Mouse (Mus musculus) gastrocnemius, adult 2 months (tissue): ENCODE measurements around the gene Dnajc25. TPM values are rescaled to one million over a fixed set of nuclear protein-coding genes. Genes with fewer than 3 reads are reported as not detected.

Experiments
- DNase-seq: peaks from one replicate; pipeline ENCODE4 v3.0.0; 2022
- H3K27ac ChIP-seq: fragments of 200-600 bp; 2 replicates; pipeline ENCODE4 v1.8.1; 2022; ENCODE audit warnings: mild to moderate bottlenecking
- H3K4me3 ChIP-seq: fragments of 200-600 bp; 2 replicates; pipeline ENCODE4 v1.8.1; 2022; ENCODE audit warnings: mild to moderate bottlenecking, moderate library complexity
- CTCF ChIP-seq: fragments of 200-600 bp; IDR thresholded peaks from 2 replicates; pipeline ENCODE4 v1.8.1; 2022; ENCODE audit warnings: antibody characterized with exemption, mild to moderate bottlenecking, moderate library complexity
- intact Hi-C: fragments of 180-260 bp; cut with DNase I; formaldehyde crosslinking; loops from one replicate; pipeline ENCODE4 v1.15.1; 2025
- long read RNA-seq, 2 experiments: library from polyadenylated mRNA; stranded (forward); transcript quantifications; one replicate each; pipeline ENCODE4 v2.0.0; 2021
- total RNA-seq, 2 experiments: library from RNA; stranded (reverse); gene quantifications; 2 replicates each; pipeline ENCODE4 v1.2.3; 2021

The Dnajc25 gene
- total RNA-seq: 10 to 100 TPM; 10.8 to 12.4 TPM
- long read RNA-seq, experiment 1, full-length matches to known transcripts: 5 of 5 reads
- long read RNA-seq, experiment 1, partial matches to known transcripts: 0 of 5 reads
- long read RNA-seq, experiment 1, other reads (novel, unspliced or antisense): 0 of 5 reads
- long read RNA-seq, experiment 2, full-length matches to known transcripts: 6 of 7 reads
- long read RNA-seq, experiment 2, partial matches to known transcripts: 1 of 7 reads
- long read RNA-seq, experiment 2, other reads (novel, unspliced or antisense): 0 of 7 reads

- no peak for DNase-seq
- intact Hi-C loops: no loop called here
- Histone ChIP-seq H3K4me3 (no peak within 1 kb of the TSS), H3K27ac (no peak within 1 kb of the TSS)
- no peak for TF ChIP-seq CTCF
These were observed at the start of gene Dnajc25 for GRCm38 (mm10) chr4:58994762-58995161. TSS of gene Dnajc25 (plus strand) at chr4:58995062.

GRCm38 (mm10) chr4:58948391-58948790 lies 46.5 kb upstream of the Dnajc25 start:
- TF ChIP-seq CTCF: no peak
- intact Hi-C loops: no loop called here
- H3K4me3 ChIP-seq: no peak overlapping the region
- no peak for DNase-seq
- H3K27ac ChIP-seq: no peak overlapping the region

DNA sequence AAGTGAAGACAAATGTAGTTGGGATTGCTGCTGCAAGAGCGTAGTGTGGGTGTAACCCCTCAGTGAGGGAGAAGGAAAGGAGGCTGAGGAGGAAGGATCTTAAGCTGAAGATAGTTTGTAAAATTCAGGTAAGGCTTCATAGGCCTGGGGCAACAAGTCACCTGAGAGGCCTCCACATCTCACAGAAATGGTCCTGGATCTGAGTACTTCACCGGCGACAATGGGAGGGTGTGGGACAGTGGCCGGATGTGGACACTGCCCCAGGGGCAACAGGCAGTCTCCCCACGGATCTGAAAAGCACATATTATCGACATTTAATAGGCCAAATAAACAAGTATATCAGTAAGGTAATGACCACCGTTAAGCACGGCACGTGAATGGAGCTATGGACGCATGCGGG lies 42.2 kb upstream of the Dnajc25 start:
- no peak for DNase-seq
- intact Hi-C loops: no loop called here
- Histone ChIP-seq H3K27ac (no peak overlapping the region), H3K4me3 (no peak overlapping the region)
- no peak for TF ChIP-seq CTCF

DNA sequence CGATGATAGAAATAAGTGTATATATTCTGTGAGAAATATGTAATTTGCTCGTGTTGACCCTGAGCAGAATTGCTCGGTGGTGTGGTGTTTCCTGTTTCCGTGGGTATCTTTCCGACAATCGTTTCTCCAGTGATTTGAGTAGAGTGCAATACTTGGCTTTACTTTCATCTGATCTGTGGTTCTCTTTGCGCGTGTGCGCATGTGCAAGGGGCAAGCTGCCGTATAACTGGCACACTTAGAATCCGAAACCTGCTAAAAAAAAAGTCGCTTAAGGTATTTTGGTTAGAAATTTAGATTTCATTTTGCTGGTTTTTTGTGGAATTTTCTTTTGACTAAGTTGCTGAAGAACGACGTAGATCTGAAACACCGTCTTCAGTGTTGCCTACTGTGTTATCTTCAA lies 33.1 kb upstream of the Dnajc25 start:
- H3K4me3 ChIP-seq: no peak overlapping the region
- no peak for TF ChIP-seq CTCF
- H3K27ac ChIP-seq: no peak overlapping the region
- DNase-seq: no peak
- intact Hi-C loops: no loop called here

GRCm38 (mm10) chr4:58963271-58963670 lies 31.6 kb upstream of the Dnajc25 start:
- intact Hi-C loops: no loop called here
- Histone ChIP-seq H3K4me3 (no peak overlapping the region), H3K27ac (no peak overlapping the region)
- no peak for TF ChIP-seq CTCF
- DNase-seq: no peak

DNA sequence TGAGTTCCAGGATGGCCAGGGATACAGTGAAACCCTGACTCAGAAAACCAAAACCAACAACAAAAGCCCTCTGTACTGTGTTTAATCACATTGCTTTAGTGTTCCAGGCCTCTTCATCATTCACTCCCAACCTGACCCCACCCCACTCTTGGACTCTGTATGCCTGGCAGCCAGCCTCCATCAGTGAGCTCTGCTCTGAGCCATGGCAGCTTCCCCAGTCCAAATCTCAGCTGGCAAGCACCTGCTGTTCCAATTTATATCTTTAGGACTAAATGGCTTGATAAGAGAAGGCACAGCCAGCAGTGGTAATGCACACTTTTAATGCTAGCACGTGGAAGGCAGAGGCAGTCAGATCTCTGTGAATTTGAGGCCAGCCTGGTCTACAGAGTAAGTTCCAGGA lies 29.7 kb upstream of the Dnajc25 start:
- H3K4me3 ChIP-seq: no peak overlapping the region
- no peak for DNase-seq
- TF ChIP-seq CTCF: no peak
- H3K27ac ChIP-seq: no peak overlapping the region
- intact Hi-C loops: no loop called here

DNA sequence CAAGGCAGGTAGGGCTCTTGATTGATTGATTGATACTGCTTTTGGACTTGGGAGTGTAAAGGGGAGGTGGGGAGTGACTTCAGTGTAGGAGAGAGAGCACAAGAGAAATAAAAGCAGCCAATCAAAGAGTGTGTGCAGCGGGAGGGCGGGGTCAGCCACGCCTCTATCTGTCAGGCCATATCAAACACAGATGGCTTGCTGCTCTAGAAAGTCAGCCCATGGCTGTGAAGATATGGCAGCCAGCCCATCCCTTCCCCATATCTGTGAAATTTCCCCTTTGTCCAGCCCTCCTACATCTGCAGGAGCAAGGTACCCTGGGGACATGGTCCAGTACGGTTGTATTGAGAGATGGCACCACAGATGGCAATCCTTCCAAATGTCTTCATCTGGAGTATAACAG lies 24.2 kb upstream of the Dnajc25 start:
- intact Hi-C loops: no loop called here
- DNase-seq: no peak
- no peak for TF ChIP-seq CTCF
- Histone ChIP-seq H3K27ac (no peak overlapping the region), H3K4me3 (no peak overlapping the region)

- Histone ChIP-seq H3K27ac (no peak overlapping the region), H3K4me3 (no peak overlapping the region)
- DNase-seq: no peak
- intact Hi-C loops: no loop called here
- no peak for TF ChIP-seq CTCF
These were observed 19.2 kb upstream of the Dnajc25 start for GRCm38 (mm10) chr4:58975711-58976110.

GRCm38 (mm10) chr4:58981421-58981820 lies 13.4 kb upstream of the Dnajc25 start:
- H3K4me3 ChIP-seq: no peak overlapping the region
- H3K27ac ChIP-seq: no peak overlapping the region
- DNase-seq: no peak
- intact Hi-C loops: no loop called here
- TF ChIP-seq CTCF: no peak

GRCm38 (mm10) chr4:58982806-58983205 lies 12.1 kb upstream of the Dnajc25 start:
- H3K27ac ChIP-seq: no peak overlapping the region
- no peak overlapping the region for H3K4me3 ChIP-seq
- no peak for TF ChIP-seq CTCF
- no peak for DNase-seq
- intact Hi-C loops: no loop called here

DNA sequence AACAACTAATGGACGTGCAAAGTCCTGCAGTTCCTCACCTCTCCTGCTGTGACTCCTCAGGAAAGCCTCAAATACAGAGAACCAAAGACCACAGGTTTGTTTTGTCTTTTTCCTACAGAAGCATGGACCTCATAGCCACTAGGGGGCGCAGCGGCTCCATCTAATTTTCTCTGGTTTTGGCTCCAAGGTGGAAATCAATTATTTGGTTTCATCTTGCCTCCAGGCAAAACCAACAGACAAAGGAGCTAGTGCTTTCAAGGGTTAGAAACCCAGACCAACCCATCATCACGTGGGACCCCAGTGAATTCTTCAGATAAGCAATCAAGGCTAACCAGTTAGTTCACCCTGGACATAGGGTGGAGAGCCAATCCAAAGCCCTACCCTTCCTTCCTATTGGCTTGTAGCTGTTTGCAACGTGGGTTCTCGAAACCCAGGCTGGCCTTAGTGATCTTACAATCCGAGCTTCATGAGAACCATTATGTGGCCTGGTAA lies 9.7 kb upstream of the Dnajc25 start:
- Histone ChIP-seq H3K27ac (no peak overlapping the region), H3K4me3 (peak overlapping the region; percentile 31; the same call in 1 of the 2 replicates)
- intact Hi-C loops: loop anchor here (1.0 to 5.0 kb wide), 2 partner anchors 50 to 73 kb away; partner anchors contain the start of genes Ecpas and Gng10
- peak; percentile 94 for TF ChIP-seq CTCF
- peak; percentile 75 for DNase-seq

GRCm38 (mm10) chr4:58986540-58987190 lies 8.2 kb upstream of the Dnajc25 start, which contains the start of gene Ptgr1:
TSS of gene Ptgr1 (minus strand) at chr4:58987119.
- H3K27ac ChIP-seq: peak within 1 kb of the TSS; percentile 72
- no peak for TF ChIP-seq CTCF
- peak; percentile 89 for DNase-seq
- H3K4me3 ChIP-seq: peak within 1 kb of the TSS; percentile 86
- intact Hi-C loops: loop anchor here (1.0 to 5.0 kb wide), 2 partner anchors 14 to 74 kb away; partner anchors contain the start of gene Ecpas

DNA sequence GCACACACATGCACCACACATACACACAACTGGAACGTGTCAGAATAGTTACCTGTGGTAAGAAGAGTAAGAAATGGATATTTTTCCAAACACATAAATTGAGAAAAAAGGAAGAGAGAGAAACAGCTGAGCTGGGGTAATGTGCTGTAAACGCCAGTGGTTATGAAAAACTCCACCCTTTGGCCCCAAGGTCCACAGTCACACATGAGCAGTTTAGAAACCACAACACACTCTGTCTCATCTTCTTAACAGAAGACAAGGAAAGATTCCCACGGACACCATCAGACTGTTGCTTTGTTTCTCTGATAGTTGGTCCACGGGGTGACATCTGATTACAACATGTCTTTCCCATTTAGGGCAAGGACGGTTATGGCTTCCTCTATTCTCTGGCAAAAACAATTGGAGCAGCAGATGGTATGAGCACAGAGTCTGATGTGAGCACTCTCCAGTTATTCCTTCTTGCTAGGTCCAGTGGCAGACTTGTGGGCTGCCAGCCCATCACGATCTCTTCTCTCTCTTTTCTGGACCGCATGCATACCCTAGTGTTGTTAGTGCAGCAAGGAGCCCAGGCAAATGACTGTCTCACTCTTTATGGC lies 5.5 kb upstream of the Dnajc25 start:
- Histone ChIP-seq H3K27ac (no peak overlapping the region), H3K4me3 (no peak overlapping the region)
- no peak for TF ChIP-seq CTCF
- DNase-seq: no peak
- intact Hi-C loops: loop anchor here (5.0 kb wide), 1 partner anchor 77 kb away; the partner anchor contains the start of gene Ecpas
